Mouse (Mus musculus) CD4-positive, CD25-positive, alpha-beta regulatory T cell, adult 9 weeks (primary cell): ENCODE data around the gene Rdh13. TPM values are rescaled to one million over a fixed set of nuclear protein-coding genes. Genes with fewer than 3 reads are reported as not detected.

Experiments used
- polyA plus RNA-seq: library from polyadenylated mRNA; unstranded; fragments of 100-300 nt; shearing (Covaris generic); gene quantifications from one replicate; pipeline ENCODE4 v1.2.1, GENCODE M21; 2017

Rdh13 gene
- polyA plus RNA-seq: 7.3 TPM

GRCm38 (mm10) chr7:4445216-4445791, at the start of gene Rdh13:
Gene Rdh13, minus strand, starts transcription at chr7:4445649.

GRCm38 (mm10) chr7:4460576-4461434, 15.4 kb upstream of the Rdh13 start, which contains the start of gene Eps8l1:
Gene Eps8l1, plus strand, starts transcription at chr7:4460674.

GRCm38 (mm10) chr7:4397730-4398129, 47.7 kb downstream of the Rdh13 start, which contains the start of gene Gp6:
Gene Gp6, minus strand, starts transcription at chr7:4397744.

Other genes with a start within 250 kb of the Rdh13 start
- not detected for gene Lilra5, start 207.9 kb downstream of the Rdh13 start, polyA plus RNA-seq
- not detected for gene Ncr1, start 107.9 kb downstream of the Rdh13 start, polyA plus RNA-seq
- gene Gp6, start 47.9 kb downstream of the Rdh13 start, polyA plus RNA-seq: not detected
- gene Eps8l1, start 15.0 kb upstream of the Rdh13 start, polyA plus RNA-seq: 10.6 TPM
- gene Ppp1r12c, start 56.0 kb upstream of the Rdh13 start, polyA plus RNA-seq: 31.8 TPM
- gene Tnnt1, start 70.7 kb upstream of the Rdh13 start, polyA plus RNA-seq: 7.6 TPM
- gene Tnni3, start 78.6 kb upstream of the Rdh13 start, polyA plus RNA-seq: 0.99 TPM
- gene Dnaaf3, start 86.8 kb upstream of the Rdh13 start, polyA plus RNA-seq: 0.94 TPM
- 0.41 TPM for gene Syt5, start 101.9 kb upstream of the Rdh13 start, polyA plus RNA-seq
- not detected for gene Ptprh, start 158.4 kb upstream of the Rdh13 start, polyA plus RNA-seq
- gene Tmem86b, start 185.8 kb upstream of the Rdh13 start, polyA plus RNA-seq: 3.5 TPM
- 26.6 TPM for gene Ppp6r1, start 213.4 kb upstream of the Rdh13 start, polyA plus RNA-seq
- gene Hspbp1, start 239.4 kb upstream of the Rdh13 start, polyA plus RNA-seq: 87.0 TPM
- not detected for gene Brsk1, start 245.0 kb upstream of the Rdh13 start, polyA plus RNA-seq